Mouse (Mus musculus): ENCODE results near the gene Rnf182. TPM values are rescaled to one million over a fixed set of nuclear protein-coding genes. Genes with fewer than 3 reads are reported as not detected.

Rnf182 gene
- under 1 TPM; 0.39 TPM for total RNA-seq (2021)
- long read RNA-seq, experiment 1, result 0 reads
- long read RNA-seq, experiment 2, partial matches to known transcripts, result 0 of 1 reads
- long read RNA-seq, experiment 2, other reads (novel, unspliced or antisense), result 0 of 1 reads

DNA sequence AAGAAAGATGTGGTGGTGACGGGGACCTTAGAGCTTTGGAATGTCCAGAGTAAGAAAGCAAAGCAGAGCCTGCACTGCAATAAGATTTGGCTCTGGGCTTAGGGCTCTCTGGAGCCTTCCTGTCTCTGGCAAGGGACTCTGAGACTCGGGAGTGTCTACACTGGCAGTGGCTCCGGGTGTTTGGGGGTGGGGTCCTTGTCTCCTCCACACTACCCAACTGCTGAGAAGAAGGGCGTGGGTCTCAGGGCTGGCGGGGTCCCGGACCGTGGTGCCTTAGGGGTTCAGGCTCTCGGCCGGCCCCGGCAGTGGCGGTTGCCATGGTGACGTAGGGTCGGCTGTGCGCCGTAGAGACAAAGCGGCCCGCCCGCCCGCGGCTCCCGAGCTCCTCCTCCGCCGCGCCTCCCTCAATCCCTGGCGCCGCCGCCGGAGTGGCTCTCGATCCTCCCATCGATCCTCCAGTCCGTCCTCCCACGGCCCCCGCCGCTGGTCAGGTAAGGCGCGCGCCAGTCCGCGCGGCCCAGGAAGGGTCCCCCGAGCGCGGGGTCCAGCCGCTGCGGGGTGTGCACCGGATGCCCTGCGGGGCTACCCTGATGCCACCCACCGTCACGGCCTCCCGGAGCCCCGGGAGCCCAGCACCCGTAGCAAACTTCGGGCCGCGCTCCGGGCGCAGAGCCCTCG lies at the start of gene Rnf182:
Gene Rnf182 (plus strand): TSS at position 134 of the 678 bp plus-strand sequence.
- DNase-seq (ENCODE audit: low spot score in 2 of 2), result peak; percentile 57 to 79

DNA sequence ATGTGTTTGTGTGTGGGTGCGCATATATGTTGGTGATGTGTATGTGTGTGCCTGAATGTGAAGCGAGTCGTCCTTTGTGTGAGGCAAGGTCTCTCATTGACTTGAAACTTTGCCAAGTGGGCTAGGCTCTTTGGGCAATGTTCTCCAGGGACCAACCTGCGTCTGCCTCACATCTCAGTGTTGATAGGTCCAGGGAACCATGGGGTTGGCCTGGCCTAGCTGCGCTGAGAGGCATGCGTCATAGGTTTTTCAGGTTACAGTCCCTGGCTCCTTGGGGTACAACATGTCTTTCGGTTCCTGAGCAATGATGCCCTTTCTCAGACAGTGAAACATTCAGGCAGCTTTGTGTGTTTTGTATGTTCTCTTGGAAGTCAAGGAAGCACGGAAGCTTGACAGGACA lies 49.3 kb upstream of the Rnf182 start:
- no peak for DNase-seq (ENCODE audit: low spot score in 2 of 2)

DNA sequence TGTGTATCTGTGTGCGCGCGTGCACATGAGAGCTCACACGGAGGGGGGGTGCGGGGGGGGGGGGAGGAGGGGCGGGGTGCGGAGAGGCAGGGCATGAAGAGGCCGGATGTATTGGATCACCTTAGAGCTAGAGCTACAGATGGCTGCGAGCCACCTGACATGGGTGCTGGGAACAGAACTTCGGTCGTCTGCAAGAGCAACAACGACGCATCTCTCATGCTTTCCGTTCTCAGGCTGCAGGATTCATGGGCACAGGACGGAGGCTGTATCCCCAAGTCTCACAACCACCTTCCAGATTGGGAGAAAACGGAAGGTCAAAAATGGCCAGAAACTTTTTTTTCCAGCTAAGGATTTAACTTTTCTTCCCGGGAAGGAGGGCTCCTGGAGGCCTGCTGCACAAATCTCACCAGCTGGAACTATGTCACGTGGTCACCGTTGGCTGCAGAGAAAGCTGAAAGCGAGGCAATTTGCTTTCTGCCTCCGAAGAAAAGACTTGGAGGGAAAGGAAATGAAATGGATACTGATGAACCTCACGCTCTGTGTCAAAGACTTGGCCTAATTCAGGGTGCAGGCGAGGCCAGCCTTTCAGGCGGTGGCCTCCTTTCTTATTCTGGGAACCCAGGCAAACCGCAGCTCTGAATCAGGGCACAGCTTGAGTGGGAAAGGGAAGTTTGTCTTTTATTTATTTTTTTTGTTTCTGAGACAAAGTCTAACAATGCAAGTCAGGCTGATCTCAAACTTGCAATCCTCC lies 48.2 kb upstream of the Rnf182 start:
- DNase-seq (ENCODE audit: low spot score in 2 of 2), result peak in 1 of 2 experiments; percentile 27

DNA sequence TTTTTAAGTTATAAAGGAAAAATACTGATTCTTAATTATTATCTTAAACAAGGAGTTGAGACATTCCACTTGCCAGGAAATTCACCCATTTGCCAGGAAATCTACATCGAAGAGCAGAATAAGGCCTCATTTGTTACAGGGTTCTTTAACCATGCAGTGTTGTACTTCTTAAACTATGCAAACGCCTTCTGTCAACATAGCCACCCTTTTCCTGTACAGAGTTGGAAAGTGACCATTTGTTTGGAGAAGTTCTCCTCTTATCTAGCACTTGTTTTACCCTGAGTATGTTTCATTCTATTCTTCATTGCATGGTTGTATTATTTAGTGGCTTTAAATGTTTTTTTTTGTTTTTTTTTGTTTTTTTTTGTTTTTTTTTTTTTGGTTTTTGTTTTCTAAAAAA lies 41.5 kb upstream of the Rnf182 start:
- DNase-seq (ENCODE audit: low spot score in 2 of 2), result no peak

DNA sequence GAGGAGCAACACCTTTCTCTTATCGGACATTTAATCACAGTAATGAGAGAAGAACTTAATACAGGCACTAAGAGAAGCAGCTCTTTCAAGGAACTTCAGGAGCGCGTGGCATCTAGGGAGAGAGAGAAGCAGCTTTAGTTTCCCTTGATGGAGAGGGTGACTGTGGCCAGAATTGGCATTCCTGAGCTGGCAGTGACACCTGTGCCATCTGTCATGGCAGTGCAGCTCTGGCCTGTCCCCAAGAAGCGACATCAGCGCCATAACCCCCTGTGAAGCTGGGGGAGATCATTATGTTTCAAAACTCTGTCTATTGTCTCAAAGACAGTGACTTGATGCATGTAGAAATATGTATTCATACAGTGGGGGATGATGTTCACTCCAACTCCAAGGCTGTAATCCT lies 40.1 kb upstream of the Rnf182 start:
- no peak for DNase-seq (ENCODE audit: low spot score in 2 of 2)

DNA sequence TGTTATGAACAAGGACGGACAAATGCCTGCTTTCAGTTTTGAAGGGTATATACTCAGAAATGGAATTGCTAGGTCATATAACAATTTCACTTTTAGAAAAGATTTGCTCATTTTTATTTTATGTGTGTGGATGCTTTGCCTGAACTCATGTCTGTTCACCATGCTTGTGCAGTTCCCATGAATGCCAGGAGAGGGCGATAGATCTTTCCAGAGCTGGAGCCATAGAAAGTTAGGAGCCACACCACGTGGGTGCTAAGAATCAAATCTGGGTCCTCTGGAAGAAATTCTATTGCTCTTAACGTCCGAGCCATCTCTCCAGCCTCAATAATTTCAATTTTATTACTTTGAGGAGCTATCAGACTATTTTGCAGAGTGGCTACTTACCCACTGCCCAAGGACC lies 38.3 kb upstream of the Rnf182 start:
- DNase-seq (ENCODE audit: low spot score in 2 of 2), result no peak

DNA sequence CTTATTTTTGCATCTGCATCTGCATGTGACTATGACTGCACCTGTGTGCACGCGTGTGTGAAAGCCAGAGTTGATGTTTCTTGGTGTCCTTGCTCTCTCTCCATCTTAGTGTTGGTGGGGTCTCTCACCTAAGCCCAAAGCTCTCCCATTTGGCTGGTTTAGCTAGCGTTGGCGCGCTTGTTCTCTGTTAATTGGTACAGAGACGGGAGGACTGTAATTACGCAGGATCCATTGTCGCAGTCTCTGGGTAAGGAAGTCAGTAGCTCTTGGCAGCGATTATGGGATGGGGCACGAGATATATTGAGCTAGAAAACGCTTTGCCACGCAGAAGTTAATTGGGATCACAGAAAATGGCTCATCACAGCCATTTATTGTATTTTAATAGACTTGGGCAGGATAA lies 37.7 kb upstream of the Rnf182 start:
- DNase-seq (ENCODE audit: low spot score in 2 of 2), result no peak

DNA sequence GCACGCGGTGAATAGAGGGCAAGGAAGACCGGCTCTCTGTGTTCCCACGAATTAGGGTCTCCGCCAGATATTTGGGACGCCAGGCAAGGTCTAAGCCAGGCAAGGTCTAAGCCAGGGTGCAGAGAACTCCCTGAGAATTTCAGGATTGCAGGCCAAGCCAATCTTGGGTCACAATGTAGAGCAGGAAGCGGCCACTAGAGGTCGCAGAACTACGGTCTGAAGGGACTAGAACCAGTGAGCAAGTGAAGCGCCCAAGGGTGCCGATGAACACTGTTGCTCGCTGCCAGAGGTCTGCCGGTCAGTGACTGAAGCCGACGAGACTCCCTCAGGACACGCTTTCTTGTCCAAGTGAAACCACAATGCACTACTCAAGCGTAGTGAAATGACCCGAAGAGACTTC lies 35.8 kb upstream of the Rnf182 start:
- DNase-seq (ENCODE audit: low spot score in 2 of 2), result peak in 1 of 2 experiments; percentile 47

DNA sequence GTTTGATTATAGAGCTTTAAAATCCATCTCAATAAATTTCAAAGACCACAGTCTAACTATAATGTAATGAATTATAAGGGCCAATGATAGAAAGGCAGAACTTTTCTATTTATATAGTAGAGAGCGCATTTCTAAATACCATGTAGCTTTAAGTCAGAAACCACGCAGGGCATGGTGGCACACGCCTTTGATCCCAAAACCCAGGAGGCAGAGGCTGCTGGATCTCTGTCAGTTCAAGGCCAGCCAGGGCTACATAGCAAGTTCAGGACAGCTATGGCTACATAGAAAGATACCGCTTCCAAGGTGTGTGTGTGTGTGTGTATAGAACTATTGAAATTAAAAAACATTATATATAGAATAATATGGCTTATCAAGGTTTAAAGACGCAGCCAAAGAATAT lies 34.8 kb upstream of the Rnf182 start:
- no peak for DNase-seq (ENCODE audit: low spot score in 2 of 2)

DNA sequence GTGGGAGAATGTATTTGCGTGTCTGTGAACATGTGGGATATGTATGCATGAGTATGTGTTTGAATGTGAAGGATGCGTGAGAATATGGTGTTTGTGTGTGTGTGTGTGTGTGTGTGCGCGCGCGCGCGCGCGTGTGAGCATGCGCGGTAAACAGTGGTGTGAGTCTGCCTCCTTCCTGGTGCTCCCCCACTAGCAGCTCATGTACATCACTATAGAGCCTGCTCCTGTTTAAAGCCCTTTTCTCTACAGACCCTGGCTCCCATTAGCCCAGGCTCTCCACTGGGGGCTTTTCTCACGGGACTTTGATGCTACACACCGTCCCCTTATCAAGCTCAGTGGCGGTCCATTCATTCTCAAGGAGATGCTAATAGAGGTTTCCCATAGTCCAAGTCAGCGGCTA lies 32.5 kb upstream of the Rnf182 start:
- no peak for DNase-seq (ENCODE audit: low spot score in 2 of 2)

DNA sequence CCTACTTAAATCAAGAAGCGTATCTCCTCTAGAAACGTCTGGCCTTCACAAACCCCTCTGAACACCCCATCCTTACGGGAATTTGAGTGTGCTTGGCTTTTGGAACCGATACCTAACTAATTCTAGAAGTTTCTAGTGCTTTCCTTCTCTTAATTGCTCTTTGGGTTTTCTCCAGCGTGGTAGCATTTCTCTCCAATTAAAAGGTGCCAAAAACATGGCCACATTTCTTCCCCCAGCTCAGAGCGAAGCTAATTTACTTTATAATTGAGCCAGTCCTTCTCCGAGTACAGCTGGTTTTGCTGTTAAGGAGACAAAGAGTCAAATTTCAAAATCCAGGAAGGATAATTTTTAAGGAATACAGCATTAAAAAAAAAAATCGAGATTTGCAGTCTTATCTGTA lies 32.0 kb upstream of the Rnf182 start:
- DNase-seq (ENCODE audit: low spot score in 2 of 2), result no peak

DNA sequence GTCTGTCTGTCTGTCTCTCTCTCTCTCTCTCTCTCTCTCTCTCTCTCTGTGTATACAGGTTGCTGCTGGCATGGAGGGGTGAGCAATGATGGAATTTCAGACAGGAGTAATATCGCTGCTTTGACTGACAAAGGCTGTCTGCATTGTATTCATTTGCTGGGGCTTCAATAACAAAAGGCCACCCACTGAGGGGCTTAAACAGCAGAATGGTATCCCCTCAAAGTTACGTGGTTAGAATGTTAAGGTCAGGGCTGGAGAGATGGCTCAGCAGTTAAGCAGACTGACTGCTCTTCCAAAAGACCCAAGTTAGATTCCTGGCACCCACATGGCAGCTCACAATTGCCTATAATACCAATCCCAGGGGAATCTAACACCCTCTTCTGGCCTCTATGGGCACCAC lies 30.2 kb upstream of the Rnf182 start:
- DNase-seq (ENCODE audit: low spot score in 2 of 2), result no peak

DNA sequence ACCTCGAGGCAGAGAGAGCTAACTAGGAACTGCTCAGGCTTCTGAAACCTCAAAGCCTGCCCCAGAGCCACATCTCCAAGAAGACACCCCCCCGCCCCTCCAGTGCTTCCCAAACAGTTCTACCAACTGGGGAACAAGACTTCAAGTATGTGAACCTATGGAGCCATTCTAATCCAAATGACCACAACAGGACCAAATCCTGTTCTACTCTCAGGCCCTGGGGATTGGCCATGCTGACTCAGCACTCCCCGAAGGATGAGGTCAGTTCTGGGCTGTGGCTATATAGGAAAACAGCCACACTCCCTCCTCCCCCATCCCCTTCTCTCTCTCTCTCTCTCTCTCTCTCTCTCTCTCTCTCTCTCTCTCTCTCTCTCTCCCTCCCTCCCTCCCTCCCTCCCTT lies 28.5 kb upstream of the Rnf182 start:
- DNase-seq (ENCODE audit: low spot score in 2 of 2), result no peak

DNA sequence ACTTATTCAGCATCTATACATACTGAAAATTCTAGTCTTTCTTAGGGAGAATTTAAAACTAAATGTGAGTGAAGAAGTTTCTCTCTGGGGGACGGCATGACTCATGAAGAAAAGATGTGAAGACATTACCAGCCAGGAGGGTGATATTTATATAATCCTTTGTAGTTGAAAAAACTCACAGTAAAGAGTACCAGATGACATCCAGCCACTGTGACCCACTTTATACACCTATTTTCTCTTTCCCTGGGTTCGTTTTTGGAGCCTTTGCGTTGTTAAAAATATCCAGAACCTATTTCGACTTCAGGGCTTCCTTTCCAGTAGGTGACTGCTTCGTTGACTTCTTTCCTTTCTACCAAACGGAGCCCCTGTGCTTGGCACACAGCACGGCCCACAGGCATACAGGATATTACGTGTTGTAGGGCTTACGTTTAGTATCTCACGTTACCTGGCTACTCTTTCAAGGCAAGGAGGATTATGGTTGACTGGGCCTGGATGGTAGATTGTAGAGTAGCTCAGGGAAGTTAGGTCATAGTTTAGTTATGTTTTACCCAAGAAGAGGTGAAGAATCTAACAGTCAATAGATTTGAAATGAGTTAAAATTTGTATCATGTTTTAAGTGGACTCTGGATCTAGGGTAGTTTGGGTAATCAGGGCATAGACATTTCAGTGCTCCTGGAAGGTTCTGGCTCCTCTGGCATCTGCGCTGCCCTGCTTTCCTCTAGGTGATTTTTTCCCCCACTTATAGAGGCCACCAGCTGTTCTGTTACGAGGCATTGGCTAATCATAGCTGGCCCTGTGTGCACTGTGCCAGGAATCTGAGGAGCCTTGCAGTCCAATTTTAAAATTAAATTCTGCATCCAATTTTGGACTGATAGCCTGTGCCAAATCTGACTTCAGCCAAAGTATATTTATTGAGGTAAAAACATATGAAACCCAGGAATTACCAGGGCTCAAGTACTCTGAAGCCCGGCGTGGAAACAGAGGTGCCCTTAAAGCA lies 27.4 kb upstream of the Rnf182 start:
- peak in 1 of 2 experiments; percentile 23 for DNase-seq (ENCODE audit: low spot score in 2 of 2)

DNA sequence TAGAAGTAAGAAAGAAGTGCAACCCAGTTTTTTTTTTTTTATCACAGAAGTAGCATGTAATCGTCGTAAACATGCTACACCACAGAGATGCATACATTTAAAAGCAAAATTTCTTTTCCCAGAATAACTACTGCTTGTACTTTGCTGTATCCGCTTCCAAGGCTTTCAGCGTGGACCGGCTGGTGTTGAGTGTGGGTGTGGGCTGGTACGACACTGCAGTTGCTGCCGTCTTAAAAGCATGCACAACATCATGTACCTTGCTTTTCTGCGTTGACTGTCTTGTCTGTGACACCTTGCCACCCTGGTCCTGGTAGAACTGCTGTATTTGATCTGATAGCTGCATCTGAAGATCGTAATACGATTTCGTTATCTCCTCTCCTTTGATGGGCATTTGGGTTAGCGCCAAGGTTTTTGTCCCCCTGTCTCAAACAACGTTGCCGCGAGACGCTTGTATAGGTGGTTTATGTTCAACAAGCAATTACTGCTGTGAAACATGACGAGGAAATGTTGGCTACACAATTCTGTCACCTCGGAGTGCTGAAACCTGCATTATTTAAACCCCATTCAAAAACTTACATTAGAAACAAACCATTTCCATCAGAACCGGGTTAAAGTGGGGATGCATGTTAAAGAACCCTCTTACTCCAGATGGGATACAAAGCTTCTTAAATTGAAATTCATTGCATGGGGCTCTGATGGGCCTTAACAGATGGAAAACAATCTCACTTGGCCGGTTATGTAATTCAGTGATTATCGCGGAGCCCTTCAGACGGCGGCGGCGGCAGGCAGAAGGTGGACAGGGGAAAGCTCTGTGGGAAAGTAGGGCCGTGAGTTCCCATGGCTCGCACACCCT lies 23.5 kb upstream of the Rnf182 start:
- DNase-seq (ENCODE audit: low spot score in 2 of 2), result no peak

DNA sequence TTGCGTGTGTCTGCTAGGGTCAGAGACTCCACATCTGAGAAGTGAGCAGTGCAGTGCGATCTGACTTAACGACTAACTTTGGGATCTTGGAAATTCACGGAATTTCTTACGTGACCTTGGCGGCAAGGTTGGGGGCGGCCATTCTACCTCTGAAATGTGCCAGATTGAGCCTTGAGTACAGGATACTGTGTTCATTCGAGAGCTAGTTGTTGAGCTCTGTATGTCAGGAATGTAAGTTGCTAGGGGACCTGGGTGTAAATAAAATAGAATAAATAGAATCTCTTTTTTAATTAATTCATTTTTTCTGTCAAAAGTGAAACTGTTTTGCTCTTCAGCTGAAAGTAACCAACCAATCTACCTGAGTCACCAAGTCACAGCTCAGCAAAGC lies 22.8 kb upstream of the Rnf182 start:
- no peak for DNase-seq (ENCODE audit: low spot score in 2 of 2)

DNA sequence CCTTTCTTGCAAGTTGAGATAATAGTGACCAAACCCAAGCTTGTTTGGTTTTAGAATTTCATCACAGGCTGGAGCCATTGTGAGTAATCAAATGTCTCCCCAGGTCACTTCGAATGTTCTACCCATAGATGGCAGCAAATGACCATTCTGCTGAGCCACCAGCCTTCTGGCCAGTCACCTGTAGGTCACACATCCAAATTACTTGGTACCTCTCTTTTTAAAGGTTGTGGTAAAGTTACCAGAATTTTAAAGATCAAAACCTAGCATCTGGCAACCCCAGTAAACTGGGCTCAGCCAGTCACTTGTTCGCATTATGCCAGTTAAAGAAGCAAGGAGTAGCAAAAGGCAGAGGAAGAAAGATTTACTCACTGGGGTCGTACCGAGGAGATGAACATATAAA lies 19.6 kb upstream of the Rnf182 start:
- DNase-seq (ENCODE audit: low spot score in 2 of 2), result peak in 1 of 2 experiments; percentile 37

DNA sequence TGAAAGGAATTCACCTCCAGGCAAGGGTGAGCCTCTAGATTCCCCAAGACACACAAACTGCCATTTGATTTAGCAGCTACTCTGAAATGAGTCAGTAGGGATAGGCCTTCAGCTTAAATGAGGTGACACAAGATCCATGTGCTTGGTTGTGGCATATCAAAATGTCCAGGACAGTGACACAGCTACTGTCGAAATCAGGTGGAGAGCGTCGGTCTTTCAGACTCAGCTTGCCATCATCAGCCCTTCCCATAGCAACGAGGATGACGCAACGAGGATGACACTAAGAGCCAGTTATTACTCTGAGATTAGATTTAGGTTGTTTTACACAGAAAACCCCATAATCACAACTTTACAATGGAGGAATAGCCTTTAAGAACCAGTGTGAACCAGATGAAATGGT lies 14.5 kb upstream of the Rnf182 start:
- DNase-seq (ENCODE audit: low spot score in 2 of 2), result no peak

DNA sequence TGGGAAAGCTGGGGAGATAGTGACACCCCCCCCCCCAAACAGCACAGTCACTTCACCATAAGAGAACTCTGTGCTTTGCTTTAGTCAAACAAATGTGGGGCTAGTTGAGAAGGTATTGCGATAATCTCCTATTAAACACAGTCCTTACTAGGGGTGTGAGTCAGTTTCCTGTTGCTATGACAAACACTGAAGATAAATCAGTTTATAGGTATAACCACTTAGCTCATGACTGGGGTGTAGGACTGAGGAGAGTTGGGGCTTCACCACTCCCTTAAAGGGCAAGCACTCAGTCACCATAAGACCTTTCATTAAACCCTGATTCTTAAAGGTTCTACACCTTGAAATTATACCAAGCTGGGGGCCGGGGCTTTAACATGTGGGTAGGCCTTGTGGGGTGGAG lies 13.1 kb upstream of the Rnf182 start:
- no peak for DNase-seq (ENCODE audit: low spot score in 2 of 2)

DNA sequence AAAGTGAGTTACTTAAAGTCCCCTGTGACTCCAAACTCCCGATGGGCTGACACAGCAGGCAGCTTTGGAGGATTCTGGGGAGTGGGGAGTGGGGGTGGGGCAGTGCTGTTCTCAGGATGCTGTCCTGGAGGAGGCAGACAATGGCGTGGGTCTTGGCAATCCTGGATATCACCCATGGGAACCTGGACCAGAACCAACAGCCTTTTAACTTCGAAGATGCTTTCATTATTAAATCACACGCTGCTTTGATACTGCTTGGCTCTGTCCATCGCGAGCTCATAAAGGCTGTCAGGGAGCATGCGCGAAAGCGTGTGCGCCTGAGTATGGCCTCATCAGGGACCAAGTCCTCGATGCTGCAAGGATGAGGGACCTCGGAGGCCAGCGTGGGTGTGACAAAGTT lies 12.5 kb upstream of the Rnf182 start:
- DNase-seq (ENCODE audit: low spot score in 2 of 2), result peak in 1 of 2 experiments; percentile 29

DNA sequence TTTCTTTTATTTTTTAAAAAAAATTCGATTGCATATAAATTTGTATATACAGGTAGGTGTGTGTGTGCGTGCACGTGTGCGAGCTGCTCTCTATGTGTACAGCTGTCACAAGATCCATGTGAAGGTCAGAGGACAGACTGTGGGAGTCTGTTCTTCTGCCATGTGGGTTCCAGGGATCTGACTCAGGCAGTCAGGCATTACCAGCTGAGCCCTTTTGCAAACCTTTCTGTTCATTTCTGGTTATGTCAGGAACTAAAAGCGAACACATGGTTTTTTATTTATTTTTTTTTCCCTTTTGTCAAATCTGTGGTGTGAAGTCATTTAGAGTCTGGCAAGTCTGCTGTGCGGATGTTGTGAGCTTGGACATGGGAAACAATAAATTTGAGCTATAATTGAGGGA lies 6.7 kb upstream of the Rnf182 start:
- no peak for DNase-seq (ENCODE audit: low spot score in 2 of 2)

All from gastrocnemius, postnatal 4 days (tissue).